Mouse (Mus musculus): ENCODE measurements around the gene Dusp6. TPM values are rescaled to one million over a fixed set of nuclear protein-coding genes. Genes with fewer than 3 reads are reported as not detected.

Gene Dusp6
- polyA plus RNA-seq (2015; fragmentation: Nextera tagmentation; extraction: Ambion mirVana), result 18.8 and 25.4 TPM in 2 replicates

GRCm38 (mm10) chr10:99262867-99263379 is at the start of gene Dusp6:
Dusp6 (plus strand) TSS chr10:99263231.

Other genes with a start within 250 kb of the Dusp6 start
- gene Poc1b, start 156.2 kb upstream of the Dusp6 start, polyA plus RNA-seq (2015; fragmentation: Nextera tagmentation; extraction: Ambion mirVana), result 5.8 and 6.1 TPM in 2 replicates
- 3.0 and 4.3 TPM in 2 replicates for gene Galnt4, start 155.1 kb upstream of the Dusp6 start, polyA plus RNA-seq (2015; fragmentation: Nextera tagmentation; extraction: Ambion mirVana)
- gene Phxr2, start 136.9 kb upstream of the Dusp6 start, polyA plus RNA-seq (2015; fragmentation: Nextera tagmentation; extraction: Ambion mirVana), result 0.11 TPM in 1 of 2 replicates, not detected in the other